Mouse (Mus musculus) heart, embryonic 14.5 days (tissue): Measurements from ENCODE around the gene Frmpd4. TPM values are rescaled to one million over a fixed set of nuclear protein-coding genes. Genes with fewer than 3 reads are reported as not detected.

ENCODE experiments used
- ATAC-seq: fragments of 200-750 bp; cut with Nextera tagmentation; 2 replicates; pipeline ENCODE4 v1.8.0; 2017; ENCODE audit warnings: low read depth, moderate TSS enrichment; ENCODE audit not compliant: insufficient number of reproducible peaks, insufficient read depth, low FRiP score
- H3K27ac ChIP-seq, 2 experiments: fragments of 200-500 bp in 1 of 2; fragments of 300-500 bp in 1 of 2; sonication (generic) in 1 of 2; replicated peaks in 1 of 2; 2 replicates each; pipeline ENCODE4 v1.5.1; 2012 to 2014; ENCODE audit warnings: low read depth in 2 of 2, low read length in 2 of 2, control low read depth in 1 of 2, mild to moderate bottlenecking in 1 of 2, mixed read lengths in 1 of 2; ENCODE audit not compliant: control insufficient read depth in 1 of 2, insufficient read depth in 1 of 2
- H3K27me3 ChIP-seq: fragments of 300-500 bp; sonication (generic); 2 replicates; pipeline ENCODE4 v1.6.1; 2014; ENCODE audit warnings: mild to moderate bottlenecking, low read length, control low read depth; ENCODE audit not compliant: control insufficient read depth, insufficient read depth
- H3K36me3 ChIP-seq: fragments of 300-500 bp; sonication (generic); 2 replicates; pipeline ENCODE4 v1.6.1; 2014; ENCODE audit warnings: mild to moderate bottlenecking, control low read depth, low read length, mixed read lengths; ENCODE audit not compliant: control insufficient read depth, insufficient read depth
- H3K4me1 ChIP-seq, 2 experiments: fragments of 200-500 bp in 1 of 2; fragments of 300-500 bp in 1 of 2; sonication (generic) in 1 of 2; 2 replicates each; pipeline ENCODE4 v1.6.1; 2012 to 2014; ENCODE audit warnings: low read length in 2 of 2, control low read depth in 1 of 2, mixed read lengths in 1 of 2; ENCODE audit not compliant: control insufficient read depth in 2 of 2, insufficient read depth in 2 of 2
- H3K4me2 ChIP-seq: fragments of 300-500 bp; sonication (generic); 2 replicates; pipeline ENCODE4 v1.6.1; 2014; ENCODE audit warnings: mild to moderate bottlenecking, low read length
- H3K4me3 ChIP-seq, 2 experiments: fragments of 200-500 bp in 1 of 2; fragments of 300-500 bp in 1 of 2; sonication (generic) in 1 of 2; 2 replicates each; pipeline ENCODE4 v1.5.1; 2012 to 2014; ENCODE audit warnings: low read length in 2 of 2, mild to moderate bottlenecking in 2 of 2, control low read depth in 1 of 2, low read depth in 1 of 2, moderate library complexity in 1 of 2; ENCODE audit not compliant: control insufficient read depth in 1 of 2, insufficient read depth in 1 of 2
- H3K9ac ChIP-seq: fragments of 300-500 bp; sonication (generic); 2 replicates; pipeline ENCODE4 v1.6.1; 2014; ENCODE audit warnings: mild to moderate bottlenecking, low read length
- H3K9me3 ChIP-seq: fragments of 300-500 bp; sonication (generic); 2 replicates; pipeline ENCODE4 v1.6.1; 2016; ENCODE audit warnings: low read length, control low read depth; ENCODE audit not compliant: control insufficient read depth
- WGBS: fragments of 180-500 bp; shearing (Covaris S2); extraction: QIAGEN DNeasy Blood & Tissue Kit; methylation state at CpG from one replicate; pipeline ENCODE4 v1.1.7; 2014; 5-methylcytosine and 5-hydroxymethylcytosine counted together
- polyA plus RNA-seq: library from polyadenylated mRNA; unstranded; fragments of >200 nt; fragmentation: Nextera tagmentation; extraction: Ambion mirVana; gene quantifications from 2 replicates; pipeline ENCODE4 v1.2.1, GENCODE M21; 2014

Gene Frmpd4
- polyA plus RNA-seq, result not detected in 2 replicates

DNA sequence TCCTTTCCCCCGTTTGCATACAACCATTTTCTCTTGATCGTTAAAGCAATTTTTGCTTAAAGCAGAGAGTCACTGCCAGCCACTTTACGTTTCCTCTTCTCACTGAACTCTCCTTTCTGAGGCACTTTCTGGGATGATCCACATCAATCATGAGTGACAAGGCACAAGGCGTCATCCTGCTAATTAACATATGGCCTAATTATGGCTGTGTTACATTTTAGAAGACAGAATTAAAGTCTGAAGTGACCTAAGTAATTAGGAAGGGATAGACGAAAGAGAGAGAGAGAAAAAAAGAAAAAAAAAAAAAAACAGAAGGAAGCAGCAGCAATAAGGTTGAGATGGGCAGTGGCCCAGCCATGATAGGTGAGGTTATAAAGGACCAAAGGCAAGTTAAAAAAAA lies at the start of gene Frmpd4:
Gene Frmpd4 (minus strand): TSS at position 101 of the 400 bp plus-strand sequence.
- H3K27ac ChIP-seq, result no peak within 1 kb of the TSS
- 75% methylated on average over 5 of the region's 5 CpGs for WGBS
- ATAC-seq, result no peak
- no peaks in the 10 kb centered on the region for H3K9me3 ChIP-seq
- no peak within 1 kb of the TSS for H3K9ac ChIP-seq
- H3K4me2 ChIP-seq, result no peak within 1 kb of the TSS
- H3K36me3 ChIP-seq, result no peaks in the 10 kb centered on the region
- no peak within 1 kb of the TSS for H3K4me3 ChIP-seq
- H3K27me3 ChIP-seq, result no peaks in the 10 kb centered on the region
- no peaks in the 10 kb centered on the region for H3K4me1 ChIP-seq

DNA sequence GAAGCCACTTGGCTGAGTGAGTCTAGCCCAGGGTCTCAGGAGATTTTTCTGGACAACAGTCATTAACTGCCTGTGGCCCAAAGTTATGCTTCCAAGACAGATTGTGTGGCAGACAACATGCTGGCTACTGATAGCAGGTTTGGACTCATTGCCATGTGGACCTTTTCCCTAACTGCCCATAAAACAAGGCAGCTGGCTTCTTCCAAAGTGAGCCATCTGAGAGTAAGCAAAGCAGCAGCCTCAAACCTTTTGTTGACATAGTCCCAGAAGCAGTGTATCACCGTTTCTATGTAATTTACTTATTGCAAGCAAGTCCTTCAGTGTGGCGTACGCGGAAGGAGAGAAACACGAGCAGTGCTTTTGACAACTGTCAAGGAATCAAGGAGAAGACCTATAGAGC lies 18.2 kb upstream of the Frmpd4 start:
- Histone ChIP-seq H3K36me3 (no peaks in the 10 kb centered on the region), H3K4me1 (no peaks in the 10 kb centered on the region), H3K9ac (no peak overlapping the region), H3K4me3 (no peak overlapping the region), H3K9me3 (no peaks in the 10 kb centered on the region), H3K27ac (no peak overlapping the region), H3K27me3 (no peaks in the 10 kb centered on the region), H3K4me2 (no peak overlapping the region)
- WGBS, result 59% methylated on average over 5 of the region's 5 CpGs
- no peak for ATAC-seq

DNA sequence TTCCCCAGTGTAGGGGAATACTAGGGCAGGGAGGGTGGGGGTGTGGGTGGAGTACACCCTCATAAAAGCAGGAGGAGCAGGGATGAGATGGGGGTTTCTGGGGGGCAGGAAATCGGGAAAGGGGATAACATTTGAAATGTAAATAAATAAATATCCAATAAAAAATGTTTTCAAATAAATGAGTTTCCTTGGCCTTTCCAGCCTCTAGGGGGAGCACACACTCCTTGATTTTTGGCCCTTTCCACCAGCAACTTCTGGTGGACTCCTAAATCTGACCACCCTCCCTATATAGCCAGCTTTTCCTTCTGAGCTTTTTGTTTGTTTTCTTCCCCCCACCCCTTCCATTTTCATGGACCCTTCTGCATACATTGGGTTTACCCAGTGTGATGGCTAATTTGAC lies 7.3 kb upstream of the Frmpd4 start:
- Histone ChIP-seq H3K4me2 (no peak overlapping the region), H3K27me3 (no peaks in the 10 kb centered on the region), H3K4me3 (no peak overlapping the region), H3K9ac (no peak overlapping the region), H3K27ac (no peak overlapping the region), H3K9me3 (no peaks in the 10 kb centered on the region), H3K36me3 (no peaks in the 10 kb centered on the region), H3K4me1 (no peaks in the 10 kb centered on the region)
- ATAC-seq, result no peak
- WGBS, result 87% methylated on average over 1 of the region's 1 CpGs

DNA sequence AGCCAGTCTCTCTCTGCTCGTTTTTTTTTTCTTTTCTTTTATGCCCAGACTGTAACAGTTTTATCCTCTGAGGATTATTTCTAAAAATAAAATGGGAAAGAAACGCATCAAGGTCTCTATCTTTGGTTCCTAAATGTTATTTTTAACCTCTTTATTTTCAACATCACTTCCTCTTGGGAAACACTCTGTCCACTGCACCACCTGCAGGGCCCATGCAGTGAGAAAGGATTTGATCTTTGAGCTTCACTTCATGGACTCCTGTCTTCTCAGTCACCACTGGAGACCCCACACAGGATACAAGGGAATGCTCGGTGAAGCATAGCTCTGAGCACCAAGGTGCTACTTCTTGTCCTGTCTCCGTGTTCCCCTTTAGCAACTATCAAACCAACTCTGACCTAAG lies 5.2 kb downstream of the Frmpd4 start:
- no peak overlapping the region for H3K4me3 ChIP-seq
- no peak for ATAC-seq
- no peak overlapping the region for H3K27ac ChIP-seq
- no peaks in the 10 kb centered on the region for H3K4me1 ChIP-seq
- no peak overlapping the region for H3K4me2 ChIP-seq
- H3K27me3 ChIP-seq, result no peaks in the 10 kb centered on the region
- 44% methylated on average over 4 of the region's 4 CpGs for WGBS
- no peaks in the 10 kb centered on the region for H3K36me3 ChIP-seq
- H3K9ac ChIP-seq, result no peak overlapping the region
- H3K9me3 ChIP-seq, result no peaks in the 10 kb centered on the region

DNA sequence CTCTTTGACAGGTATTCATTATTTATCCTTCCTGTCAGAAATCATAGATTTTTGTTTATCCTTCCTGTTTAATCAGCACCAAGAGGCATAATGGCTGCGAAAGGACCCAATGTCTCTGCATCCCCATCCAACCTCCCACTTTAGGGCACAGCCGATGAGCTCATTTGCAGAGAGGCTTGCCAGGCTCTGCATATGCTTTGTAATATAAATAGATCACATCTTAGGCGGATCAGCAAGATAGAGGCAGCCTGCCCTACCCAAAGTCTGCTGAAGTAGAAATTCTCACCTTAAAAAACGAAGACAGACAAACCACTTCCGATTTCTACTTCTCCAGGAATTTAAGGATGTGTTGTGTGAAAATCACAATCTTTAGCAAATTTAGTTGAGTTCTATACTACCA lies 7.8 kb downstream of the Frmpd4 start:
- no peak for ATAC-seq
- 64% methylated on average over 5 of the region's 5 CpGs for WGBS
- Histone ChIP-seq H3K4me3 (no peak overlapping the region), H3K9ac (no peak overlapping the region), H3K9me3 (no peaks in the 10 kb centered on the region), H3K27ac (no peak overlapping the region), H3K4me1 (no peaks in the 10 kb centered on the region), H3K4me2 (no peak overlapping the region), H3K36me3 (no peaks in the 10 kb centered on the region), H3K27me3 (no peaks in the 10 kb centered on the region)

DNA sequence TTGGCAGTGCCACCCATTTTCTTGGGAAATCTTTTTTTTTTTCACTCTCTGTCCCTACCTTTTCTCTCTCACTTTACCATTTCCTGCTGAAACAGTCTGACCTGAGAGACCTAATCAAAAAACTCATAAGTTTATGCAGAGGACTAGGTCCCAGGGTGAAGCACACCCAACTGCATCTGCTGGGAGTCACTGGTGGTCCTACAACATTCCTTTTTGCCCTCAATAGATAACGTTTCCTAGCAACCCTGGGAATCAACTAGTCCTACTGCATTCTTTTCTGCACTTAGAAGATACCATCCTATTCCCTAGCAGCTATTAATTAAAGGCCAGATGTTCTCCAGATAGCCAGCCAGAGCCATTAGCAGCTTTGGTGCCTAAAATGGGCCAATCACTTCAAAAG lies 71.8 kb downstream of the Frmpd4 start:
- WGBS, result 43% methylated on average over 1 of the region's 1 CpGs
- H3K4me2 ChIP-seq, result no peak overlapping the region
- H3K9ac ChIP-seq, result no peak overlapping the region
- ATAC-seq, result no peak
- no peaks in the 10 kb centered on the region for H3K36me3 ChIP-seq
- no peaks in the 10 kb centered on the region for H3K27me3 ChIP-seq
- H3K9me3 ChIP-seq, result no peaks in the 10 kb centered on the region
- H3K4me1 ChIP-seq, result no peaks in the 10 kb centered on the region
- H3K27ac ChIP-seq, result no peak overlapping the region
- H3K4me3 ChIP-seq, result no peak overlapping the region

DNA sequence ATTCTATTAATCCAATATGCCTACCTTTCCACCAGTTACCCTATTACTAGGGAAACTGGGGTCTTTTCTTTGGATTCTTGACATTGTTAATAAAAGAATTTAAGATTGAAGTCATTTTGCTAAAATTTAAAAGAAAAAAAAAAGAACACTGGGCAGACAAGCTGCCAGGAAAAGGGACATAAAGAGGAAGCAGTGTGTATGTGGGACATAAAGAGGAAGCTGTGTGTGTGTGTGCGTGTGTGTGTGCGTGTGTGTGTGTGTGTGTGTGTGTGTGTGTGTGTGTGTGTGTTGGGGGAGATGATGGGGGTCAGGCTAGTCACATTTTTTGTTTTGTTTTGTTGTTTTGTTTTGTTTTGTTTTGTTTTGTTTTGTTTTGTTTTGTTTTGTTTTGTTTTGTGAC lies 121.8 kb downstream of the Frmpd4 start:
- H3K4me3 ChIP-seq, result no peak overlapping the region
- no peaks in the 10 kb centered on the region for H3K9me3 ChIP-seq
- no peak overlapping the region for H3K27ac ChIP-seq
- H3K27me3 ChIP-seq, result no peaks in the 10 kb centered on the region
- no peaks in the 10 kb centered on the region for H3K4me1 ChIP-seq
- no peak overlapping the region for H3K9ac ChIP-seq
- ATAC-seq, result no peak
- 93% methylated on average over 2 of the region's 2 CpGs for WGBS
- H3K36me3 ChIP-seq, result no peaks in the 10 kb centered on the region
- no peak overlapping the region for H3K4me2 ChIP-seq

DNA sequence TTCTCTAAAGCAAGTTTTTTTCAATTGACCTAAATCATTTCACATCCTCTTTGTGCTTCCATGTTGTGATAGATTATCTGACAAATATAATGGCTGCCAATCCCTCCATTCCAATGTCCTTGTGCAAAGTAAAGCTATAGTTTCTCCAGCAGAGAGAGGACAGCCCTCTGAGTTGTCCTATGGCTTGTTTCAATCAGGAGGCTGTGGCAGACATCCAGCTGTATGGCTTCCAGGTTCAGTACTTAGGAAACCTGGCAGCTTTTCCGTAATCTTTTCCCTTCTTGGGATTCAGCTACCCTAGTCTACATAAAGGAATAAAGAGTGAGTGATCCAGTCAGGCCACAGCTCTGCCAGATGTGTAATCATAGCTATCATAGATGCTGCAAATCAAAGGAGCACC lies 145.8 kb downstream of the Frmpd4 start:
- no peak overlapping the region for H3K9ac ChIP-seq
- H3K4me2 ChIP-seq, result no peak overlapping the region
- ATAC-seq, result no peak
- H3K4me3 ChIP-seq, result no peak overlapping the region
- H3K9me3 ChIP-seq, result no peaks in the 10 kb centered on the region
- no peaks in the 10 kb centered on the region for H3K27me3 ChIP-seq
- WGBS, result 61% methylated on average over 1 of the region's 1 CpGs
- H3K4me1 ChIP-seq, result no peaks in the 10 kb centered on the region
- H3K27ac ChIP-seq, result no peak overlapping the region
- H3K36me3 ChIP-seq, result no peaks in the 10 kb centered on the region
